Mouse (Mus musculus): ENCODE data around the gene Cfap126. TPM values are rescaled to one million over a fixed set of nuclear protein-coding genes. Genes with fewer than 3 reads are reported as not detected.

Gene Cfap126
- polyA plus RNA-seq, 1 experiment from 2014 or later, result 5.0 TPM

DNA sequence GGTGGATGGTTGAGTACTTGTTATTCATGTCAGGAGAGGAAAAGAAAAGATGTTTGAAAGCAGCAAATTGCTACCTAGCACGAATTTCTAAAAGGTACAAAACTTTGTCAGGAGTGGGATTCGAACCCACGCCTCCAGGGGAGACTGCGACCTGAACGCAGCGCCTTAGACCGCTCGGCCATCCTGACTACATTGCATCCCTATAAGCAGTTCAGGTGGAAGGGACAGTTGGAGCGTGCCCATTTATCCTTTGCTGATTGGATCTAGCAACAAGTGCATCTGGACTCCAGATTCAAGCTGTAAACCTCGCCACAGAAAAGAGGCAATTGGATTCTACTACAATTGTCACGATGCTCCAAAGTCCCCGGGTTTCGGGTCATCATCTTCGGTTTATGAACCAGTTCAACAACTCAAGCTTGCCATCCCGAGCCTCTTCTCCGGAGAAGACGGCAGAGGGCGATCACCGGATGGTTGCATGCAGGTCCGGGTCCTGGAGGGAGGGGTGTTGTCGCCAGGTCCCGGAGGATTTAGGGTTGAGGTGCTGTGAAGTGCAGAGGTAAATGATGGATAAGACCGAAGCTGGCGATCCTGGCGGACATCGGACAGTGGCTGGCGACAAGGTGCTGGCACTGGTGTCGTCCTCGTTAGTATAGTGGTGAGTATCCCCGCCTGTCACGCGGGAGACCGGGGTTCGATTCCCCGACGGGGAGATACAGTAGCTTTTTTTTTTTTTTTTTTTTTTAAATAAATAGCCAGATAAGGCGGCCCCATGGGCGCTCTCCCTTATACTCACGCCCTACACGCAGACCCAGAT is 11.8 kb upstream of the Cfap126 start:
- H3K9me3 ChIP-seq (ENCODE audit: control insufficient read depth, low read length), result no peaks in the 10 kb centered on the region
- WGBS, result under 1% methylated on average over 40 of the region's 40 CpGs
- H3K4me2 ChIP-seq (ENCODE audit: low read depth, low read length), result peak overlapping the region; percentile 49
- no peaks in the 10 kb centered on the region for H3K36me3 ChIP-seq (ENCODE audit: control insufficient read depth, insufficient read depth, low read length)
- H3K27ac ChIP-seq (ENCODE audit: low read depth, low read length), result peak overlapping the region; percentile 75
- peak overlapping the region; percentile 49 for H3K4me3 ChIP-seq (ENCODE audit: low read depth, low read length)
- peak; percentile 92 for ATAC-seq (ENCODE audit: low read depth)
- H3K9ac ChIP-seq (replicated peaks; ENCODE audit: low read depth, low read length), result peak overlapping the region; percentile 56
- H3K27me3 ChIP-seq (ENCODE audit: control insufficient read depth, insufficient read depth, low read length), result no peaks in the 10 kb centered on the region
- H3K4me1 ChIP-seq (ENCODE audit: control insufficient read depth, insufficient read depth, low read length), result no peaks in the 10 kb centered on the region

GRCm38 (mm10) chr1:171102547-171103177 is 11.1 kb upstream of the Cfap126 start:
- H3K9me3 ChIP-seq (ENCODE audit: control insufficient read depth, low read length), result no peaks in the 10 kb centered on the region
- WGBS, result under 1% methylated on average over 34 of the region's 35 CpGs
- H3K4me2 ChIP-seq (ENCODE audit: low read depth, low read length), result peak overlapping the region; percentile 49
- H3K4me3 ChIP-seq (ENCODE audit: low read depth, low read length), result peak overlapping the region; percentile 49
- H3K27me3 ChIP-seq (ENCODE audit: control insufficient read depth, insufficient read depth, low read length), result no peaks in the 10 kb centered on the region
- no peaks in the 10 kb centered on the region for H3K4me1 ChIP-seq (ENCODE audit: control insufficient read depth, insufficient read depth, low read length)
- H3K9ac ChIP-seq (replicated peaks; ENCODE audit: low read depth, low read length), result peak overlapping the region; percentile 56; the same call in 1 of the 2 replicates
- H3K27ac ChIP-seq (ENCODE audit: low read depth, low read length), result peak overlapping the region; percentile 75
- peak; percentile 95 for ATAC-seq (ENCODE audit: low read depth)
- no peaks in the 10 kb centered on the region for H3K36me3 ChIP-seq (ENCODE audit: control insufficient read depth, insufficient read depth, low read length)

GRCm38 (mm10) chr1:171103179-171103840 is 10.4 kb upstream of the Cfap126 start:
- WGBS, result 10% methylated on average over 10 of the region's 10 CpGs
- H3K27ac ChIP-seq (ENCODE audit: low read depth, low read length), result no peak overlapping the region
- ATAC-seq (ENCODE audit: low read depth), result peak; percentile 0; the same call in 1 of the 2 replicates
- H3K9ac ChIP-seq (replicated peaks; ENCODE audit: low read depth, low read length), result 0 out of 2 replicates have a peak overlapping the region, but pooled peaks have one; percentile 11
- peak overlapping the region; percentile 49 for H3K4me2 ChIP-seq (ENCODE audit: low read depth, low read length)
- no peaks in the 10 kb centered on the region for H3K36me3 ChIP-seq (ENCODE audit: control insufficient read depth, insufficient read depth, low read length)
- H3K27me3 ChIP-seq (ENCODE audit: control insufficient read depth, insufficient read depth, low read length), result no peaks in the 10 kb centered on the region
- peak overlapping the region; percentile 49 for H3K4me3 ChIP-seq (ENCODE audit: low read depth, low read length)
- no peaks in the 10 kb centered on the region for H3K9me3 ChIP-seq (ENCODE audit: control insufficient read depth, low read length)
- H3K4me1 ChIP-seq (ENCODE audit: control insufficient read depth, insufficient read depth, low read length), result no peaks in the 10 kb centered on the region

- Histone ChIP-seq H3K4me1 (ENCODE audit: control insufficient read depth, insufficient read depth, low read length) (0 out of 2 replicates have a peak, but pooled peaks cover under 1% of the 10 kb centered on the region), H3K4me2 (ENCODE audit: low read depth, low read length) (no peak overlapping the region), H3K9me3 (ENCODE audit: control insufficient read depth, low read length) (no peaks in the 10 kb centered on the region), H3K27ac (ENCODE audit: low read depth, low read length) (no peak overlapping the region), H3K9ac (replicated peaks; ENCODE audit: low read depth, low read length) (no peak overlapping the region), H3K27me3 (ENCODE audit: control insufficient read depth, insufficient read depth, low read length) (no peaks in the 10 kb centered on the region), H3K36me3 (ENCODE audit: control insufficient read depth, insufficient read depth, low read length) (no peaks in the 10 kb centered on the region), H3K4me3 (ENCODE audit: low read depth, low read length) (no peak overlapping the region)
- ATAC-seq (ENCODE audit: low read depth), result no peak
- WGBS, result 69% methylated on average over 6 of the region's 6 CpGs
Measured at GRCm38 (mm10) chr1:171105226-171105625, 8.5 kb upstream of the Cfap126 start.

DNA sequence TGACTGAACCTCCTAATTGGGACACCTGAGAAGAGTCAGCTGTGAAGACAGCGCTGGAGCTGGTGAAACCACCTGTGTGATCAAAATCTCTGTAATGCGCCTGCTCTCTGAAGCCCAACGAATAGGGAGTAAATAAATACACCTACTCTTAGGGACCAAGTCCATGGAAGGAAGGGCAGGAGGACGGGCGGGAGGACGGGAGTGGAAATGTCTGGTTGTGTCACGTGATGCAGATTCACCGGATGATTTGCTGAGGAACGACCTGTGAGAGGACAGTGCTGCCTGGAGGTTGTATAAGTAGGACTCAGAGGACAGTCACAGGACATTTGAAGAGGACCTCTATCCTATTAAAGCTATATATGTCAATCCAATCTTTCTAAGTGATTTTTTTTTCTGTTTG is 4.1 kb upstream of the Cfap126 start:
- no peak for ATAC-seq (ENCODE audit: low read depth)
- H3K9me3 ChIP-seq (ENCODE audit: control insufficient read depth, low read length), result no peaks in the 10 kb centered on the region
- H3K27ac ChIP-seq (ENCODE audit: low read depth, low read length), result no peak overlapping the region
- H3K9ac ChIP-seq (replicated peaks; ENCODE audit: low read depth, low read length), result no peak overlapping the region
- H3K36me3 ChIP-seq (ENCODE audit: control insufficient read depth, insufficient read depth, low read length), result no peaks in the 10 kb centered on the region
- 38% methylated on average over 9 of the region's 9 CpGs for WGBS
- no peak overlapping the region for H3K4me3 ChIP-seq (ENCODE audit: low read depth, low read length)
- no peak overlapping the region for H3K4me2 ChIP-seq (ENCODE audit: low read depth, low read length)
- H3K27me3 ChIP-seq (ENCODE audit: control insufficient read depth, insufficient read depth, low read length), result no peaks in the 10 kb centered on the region
- H3K4me1 ChIP-seq (ENCODE audit: control insufficient read depth, insufficient read depth, low read length), result 0 out of 2 replicates have a peak, but pooled peaks cover 11% of the 10 kb centered on the region

- peak overlapping the region; percentile 42 for H3K4me3 ChIP-seq (ENCODE audit: low read depth, low read length)
- 10% methylated on average over 15 of the region's 15 CpGs for WGBS
- H3K27ac ChIP-seq (ENCODE audit: low read depth, low read length), result peak overlapping the region; percentile 84
- no peaks in the 10 kb centered on the region for H3K9me3 ChIP-seq (ENCODE audit: control insufficient read depth, low read length)
- no peaks in the 10 kb centered on the region for H3K36me3 ChIP-seq (ENCODE audit: control insufficient read depth, insufficient read depth, low read length)
- ATAC-seq (ENCODE audit: low read depth), result peak; percentile 52
- H3K27me3 ChIP-seq (ENCODE audit: control insufficient read depth, insufficient read depth, low read length), result no peaks in the 10 kb centered on the region
- H3K4me2 ChIP-seq (ENCODE audit: low read depth, low read length), result peak overlapping the region; percentile 73
- peak overlapping the region; percentile 41 for H3K9ac ChIP-seq (replicated peaks; ENCODE audit: low read depth, low read length)
- 0 out of 2 replicates have a peak, but pooled peaks cover 11% of the 10 kb centered on the region for H3K4me1 ChIP-seq (ENCODE audit: control insufficient read depth, insufficient read depth, low read length)
Measured at GRCm38 (mm10) chr1:171110659-171111019, 3.1 kb upstream of the Cfap126 start.

DNA sequence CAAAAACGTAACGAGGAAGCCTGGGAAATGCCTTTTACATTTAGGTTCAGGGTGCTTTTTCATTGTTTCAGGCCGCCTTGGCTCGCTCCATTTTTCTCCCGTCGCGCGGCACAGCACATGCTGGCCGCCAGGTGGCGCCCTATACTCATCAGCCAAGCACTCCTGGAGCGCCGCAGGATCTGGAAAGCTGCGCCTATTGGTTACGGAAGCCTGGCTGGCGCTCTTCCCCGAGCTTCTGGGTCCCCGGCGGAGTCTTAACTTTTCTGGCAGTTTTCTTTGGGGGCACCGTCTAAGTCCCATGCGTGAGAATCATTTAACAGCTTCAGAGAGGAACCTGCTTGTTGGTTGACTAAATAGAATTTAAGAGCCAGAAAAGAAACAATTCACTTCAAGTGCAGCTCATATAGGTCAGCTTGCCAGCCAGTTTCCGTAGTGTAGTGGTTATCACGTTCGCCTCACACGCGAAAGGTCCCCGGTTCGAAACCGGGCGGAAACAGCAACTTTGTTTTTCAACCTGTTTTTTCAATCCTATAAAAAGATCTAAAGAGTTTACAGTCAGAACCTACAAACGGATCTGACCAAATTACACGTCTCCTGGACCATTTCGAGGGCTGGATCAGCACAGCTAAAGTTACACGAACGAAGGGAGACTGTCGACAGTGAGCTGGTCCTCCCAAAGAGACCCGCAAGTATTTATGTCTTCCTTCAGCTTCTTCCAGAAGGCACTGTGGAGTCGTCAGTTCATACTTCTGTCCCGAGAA is 2.5 kb upstream of the Cfap126 start:
- ATAC-seq (ENCODE audit: low read depth), result peak; percentile 93
- Histone ChIP-seq H3K9ac (replicated peaks; ENCODE audit: low read depth, low read length) (peak overlapping the region; percentile 41), H3K4me1 (ENCODE audit: control insufficient read depth, insufficient read depth, low read length) (0 out of 2 replicates have a peak, but pooled peaks cover 11% of the 10 kb centered on the region), H3K4me2 (ENCODE audit: low read depth, low read length) (peak overlapping the region; percentile 73), H3K4me3 (ENCODE audit: low read depth, low read length) (peak overlapping the region; percentile 42), H3K27me3 (ENCODE audit: control insufficient read depth, insufficient read depth, low read length) (no peaks in the 10 kb centered on the region), H3K36me3 (ENCODE audit: control insufficient read depth, insufficient read depth, low read length) (no peaks in the 10 kb centered on the region), H3K27ac (ENCODE audit: low read depth, low read length) (peak overlapping the region; percentile 84), H3K9me3 (ENCODE audit: control insufficient read depth, low read length) (no peaks in the 10 kb centered on the region)
- under 1% methylated on average over 38 of the region's 38 CpGs for WGBS

GRCm38 (mm10) chr1:171111781-171112575 is 1.7 kb upstream of the Cfap126 start:
- H3K4me2 ChIP-seq (ENCODE audit: low read depth, low read length), result peak overlapping the region; percentile 73
- H3K36me3 ChIP-seq (ENCODE audit: control insufficient read depth, insufficient read depth, low read length), result no peaks in the 10 kb centered on the region
- peak overlapping the region; percentile 17; the same call in 1 of the 2 replicates for H3K27ac ChIP-seq (ENCODE audit: low read depth, low read length)
- H3K27me3 ChIP-seq (ENCODE audit: control insufficient read depth, insufficient read depth, low read length), result no peaks in the 10 kb centered on the region
- peak overlapping the region; percentile 29; the same call in 1 of the 2 replicates for H3K9ac ChIP-seq (replicated peaks; ENCODE audit: low read depth, low read length)
- H3K4me3 ChIP-seq (ENCODE audit: low read depth, low read length), result peak overlapping the region; percentile 42
- no peaks in the 10 kb centered on the region for H3K9me3 ChIP-seq (ENCODE audit: control insufficient read depth, low read length)
- H3K4me1 ChIP-seq (ENCODE audit: control insufficient read depth, insufficient read depth, low read length), result 0 out of 2 replicates have a peak, but pooled peaks cover 11% of the 10 kb centered on the region
- 0 out of 2 replicates have a peak, but pooled peaks have one; percentile 0 for ATAC-seq (ENCODE audit: low read depth)
- WGBS, result 2% methylated on average over 15 of the region's 15 CpGs
